Mouse (Mus musculus) liver, postnatal 0 days (tissue): ENCODE results near the gene Dhps.
"Not testable (repeated sequence)": the region's sequence is repeated elsewhere in the genome, so short reads cannot be mapped to it uniquely, and the experiment has no call there.

ENCODE experiments used
- CTCF ChIP-seq: sonication (generic); IDR thresholded peaks from 2 replicates; pipeline ENCODE4 v1.5.1; 2016; ENCODE audit warnings: antibody characterized with exemption, low read depth
- EP300 ChIP-seq: IDR thresholded peaks from 2 replicates; pipeline ENCODE4 v1.6.1; 2016; ENCODE audit warnings: antibody characterized with exemption, low read depth, mild to moderate bottlenecking

DNA sequence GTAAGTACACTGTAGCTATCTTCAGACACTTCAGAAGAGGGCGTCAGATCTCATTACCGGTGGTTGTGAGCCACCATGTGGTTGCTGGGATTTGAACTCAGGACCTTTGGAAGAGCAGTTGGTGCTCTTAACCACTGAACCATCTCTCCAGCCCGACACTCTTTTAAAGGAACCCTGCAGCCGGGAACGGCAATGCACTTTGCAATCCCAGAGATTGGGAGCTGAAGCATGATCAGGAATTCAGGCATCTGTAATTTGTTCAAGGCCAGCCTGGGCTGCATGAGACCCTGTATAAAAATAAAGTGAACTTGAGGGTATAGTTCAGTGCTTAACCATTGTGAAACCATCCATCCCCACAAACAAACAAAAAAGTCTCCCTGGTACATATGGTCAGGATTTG, 48.7 kb downstream of the Dhps start:
- TF ChIP-seq CTCF, EP300: not testable (repeated sequence)
